Comparison of ENCODE assay signal across 8 mouse cellular contexts in the genomic region with DNA sequence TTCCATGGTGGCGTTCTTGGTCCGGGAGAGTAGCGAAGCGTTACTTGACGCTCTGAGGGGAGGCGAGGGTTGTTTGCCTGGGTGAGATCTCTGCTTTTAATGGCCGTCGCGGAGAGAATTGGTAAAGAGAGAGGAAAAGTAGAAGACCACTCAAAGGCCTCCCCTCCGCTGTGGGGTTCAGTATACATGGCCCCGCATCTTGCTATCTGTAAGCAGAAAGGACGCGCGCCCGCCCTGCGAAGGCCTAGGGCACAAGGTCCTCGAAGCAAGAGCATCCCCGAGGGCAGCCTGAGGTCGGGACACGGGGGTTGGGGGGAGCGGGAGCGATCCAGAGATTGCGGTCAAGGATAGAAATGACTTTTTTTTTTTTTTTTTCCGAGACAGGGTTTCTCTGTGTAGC. TPM values are rescaled to one million over a fixed set of nuclear protein-coding genes. Genes with fewer than 3 reads are reported as not detected.
DNase-seq lines count a peak whose midpoint lies in the region; ATAC-seq and TF ChIP-seq lines count a peak whose summit lies in the region.

No protein-coding gene starts in this region.

- no peak for TF ChIP-seq CTCF in E14TG2a.4 (conservative IDR thresholded peaks at IDR 0.05; ENCODE audit: low read length)

- peak overlapping the region; percentile 52 for H3K4me3 ChIP-seq in heart, embryonic 12.5 days
- peak overlapping the region; percentile 86 for H3K4me3 ChIP-seq in E14TG2a.4 (replicated peaks; ENCODE audit: low read length)
- H3K4me3 ChIP-seq in hindbrain, embryonic 16.5 days (ENCODE audit: low read length), result peak overlapping the region; percentile 77
- no peak overlapping the region for H3K4me3 ChIP-seq in midbrain, embryonic 11.5 days (ENCODE audit: low read depth, low read length)

- H3K36me3 ChIP-seq in heart, embryonic 12.5 days, result peaks cover 17% of the 10 kb centered on the region
- H3K36me3 ChIP-seq in E14TG2a.4 (ENCODE audit: insufficient read depth, low read length), result peaks cover 22% of the 10 kb centered on the region
- no peaks in the 10 kb centered on the region for H3K36me3 ChIP-seq in hindbrain, embryonic 16.5 days (ENCODE audit: control insufficient read depth, insufficient read depth, low read length)
- H3K36me3 ChIP-seq in midbrain, embryonic 11.5 days (ENCODE audit: control insufficient read depth, insufficient read depth, low read length), result peaks cover 9% of the 10 kb centered on the region

- DNase-seq in heart, postnatal 36 days, result no peak
- DNase-seq in cerebellum, adult 9-11 months, result peak; percentile 84
- DNase-seq in midbrain, embryonic 11.5 days (ENCODE audit: low spot score, missing footprints), result no peak
- DNase-seq in thymus, postnatal 14 days, result peak; percentile 53
- no peak for DNase-seq in frontal cortex, adult 2 months (ENCODE audit: extremely low spot score in 1 of 2, low spot score in 1 of 2)

- ATAC-seq in heart, embryonic 12.5 days (ENCODE audit: insufficient number of reproducible peaks, low FRiP score), result no peak
- no peak for ATAC-seq in hindbrain, embryonic 16.5 days
- ATAC-seq in midbrain, embryonic 11.5 days (ENCODE audit: low FRiP score), result no peak

- H3K4me2 ChIP-seq in heart, embryonic 12.5 days, result peak overlapping the region; percentile 93
- peak overlapping the region; percentile 63 for H3K4me2 ChIP-seq in hindbrain, embryonic 16.5 days (ENCODE audit: low read length)
- H3K4me2 ChIP-seq in midbrain, embryonic 11.5 days, result peak overlapping the region; percentile 64; the same call in 1 of the 2 replicates

- no peak overlapping the region for H3K9ac ChIP-seq in heart, embryonic 12.5 days
- H3K9ac ChIP-seq in hindbrain, embryonic 16.5 days (ENCODE audit: low read depth, low read length), result no peak overlapping the region; the same call in 1 of the 2 replicates
- no peak overlapping the region for H3K9ac ChIP-seq in midbrain, embryonic 11.5 days (ENCODE audit: low read length)

- intact Hi-C loops in heart, postnatal 36 days (cut with DNase I), result no loop called here

- peaks cover 3% of the 10 kb centered on the region for H3K27me3 ChIP-seq in heart, embryonic 12.5 days (replicated peaks)
- H3K27me3 ChIP-seq in E14TG2a.4 (ENCODE audit: insufficient read depth, low read length), result peaks cover 7% of the 10 kb centered on the region
- H3K27me3 ChIP-seq in hindbrain, embryonic 16.5 days (replicated peaks; ENCODE audit: control insufficient read depth, insufficient read depth, low read length), result no peaks in the 10 kb centered on the region
- peaks cover 2% of the 10 kb centered on the region; the same call in 1 of the 2 replicates for H3K27me3 ChIP-seq in midbrain, embryonic 11.5 days (ENCODE audit: control insufficient read depth, insufficient read depth, low read length)

- 63% methylated on average over 24 of the region's 24 CpGs for WGBS in heart, embryonic 12.5 days
- WGBS in hindbrain, embryonic 16.5 days, result 71% methylated on average over 24 of the region's 24 CpGs
- WGBS in midbrain, embryonic 11.5 days, result 72% methylated on average over 24 of the region's 24 CpGs

- no peaks in the 10 kb centered on the region for H3K9me3 ChIP-seq in heart, embryonic 12.5 days (replicated peaks)
- H3K9me3 ChIP-seq in E14TG2a.4 (ENCODE audit: low read length), result no peaks in the 10 kb centered on the region
- no peaks in the 10 kb centered on the region for H3K9me3 ChIP-seq in hindbrain, embryonic 16.5 days (ENCODE audit: control insufficient read depth, low read length)
- peaks cover 2% of the 10 kb centered on the region; the same call in 1 of the 2 replicates for H3K9me3 ChIP-seq in midbrain, embryonic 11.5 days (ENCODE audit: control insufficient read depth, low read length)

- H3K27ac ChIP-seq in heart, embryonic 12.5 days (ENCODE audit: poor library complexity, severe bottlenecking), result no peak overlapping the region
- H3K27ac ChIP-seq in hindbrain, embryonic 16.5 days (ENCODE audit: low read depth, low read length), result no peak overlapping the region
- H3K27ac ChIP-seq in midbrain, embryonic 11.5 days (ENCODE audit: low read depth, low read length), result no peak overlapping the region

- peaks cover 28% of the 10 kb centered on the region for H3K4me1 ChIP-seq in heart, embryonic 12.5 days (replicated peaks)
- H3K4me1 ChIP-seq in E14TG2a.4 (replicated peaks; ENCODE audit: low read depth, low read length), result peaks cover 32% of the 10 kb centered on the region
- H3K4me1 ChIP-seq in hindbrain, embryonic 16.5 days (ENCODE audit: control insufficient read depth, insufficient read depth, low read depth, low read length), result peaks cover 26% of the 10 kb centered on the region
- peaks cover 21% of the 10 kb centered on the region for H3K4me1 ChIP-seq in midbrain, embryonic 11.5 days (ENCODE audit: control insufficient read depth, insufficient read depth, low read length)

RNA-seq across cellular contexts. Expression of a gene that starts 0.6 kb away (rescaled TPM):
- 10.9 and 11.4 TPM in 2 replicates for polyA plus RNA-seq in heart, embryonic 12.5 days (2016; fragmentation: Nextera tagmentation; extraction: Ambion mirVana)
- total RNA-seq in heart, postnatal 36 days (2021), result under 1 TPM; 0.36 to 0.49 TPM
- 11.2 and 13.5 TPM in 2 replicates for polyA plus RNA-seq in hindbrain, embryonic 16.5 days (2015; fragmentation: Nextera tagmentation; extraction: Ambion mirVana)
- 11.4 and 14.8 TPM in 2 replicates for polyA plus RNA-seq in midbrain, embryonic 11.5 days (2014; fragmentation: Nextera tagmentation; extraction: Ambion mirVana)
- 14.1 and 15.3 TPM in 2 replicates for polyA plus RNA-seq in frontal cortex, adult 2 months (2012; rRNA removed)

RNA-seq across cellular contexts. Expression of a gene that starts 0.7 kb away (rescaled TPM):
- 8.8 and 11.0 TPM in 2 replicates for polyA plus RNA-seq in heart, embryonic 12.5 days (2016; fragmentation: Nextera tagmentation; extraction: Ambion mirVana)
- 10 to 100 TPM; 25.6 to 35.3 TPM for total RNA-seq in heart, postnatal 36 days (2021)
- 11.1 and 12.2 TPM in 2 replicates for polyA plus RNA-seq in hindbrain, embryonic 16.5 days (2015; fragmentation: Nextera tagmentation; extraction: Ambion mirVana)
- 11.4 and 11.5 TPM in 2 replicates for polyA plus RNA-seq in midbrain, embryonic 11.5 days (2014; fragmentation: Nextera tagmentation; extraction: Ambion mirVana)
- 39.1 and 42.6 TPM in 2 replicates for polyA plus RNA-seq in frontal cortex, adult 2 months (2012; rRNA removed)

RNA-seq across cellular contexts. Expression of a gene that starts 9.5 kb away (rescaled TPM):
- polyA plus RNA-seq in heart, embryonic 12.5 days (2016; fragmentation: Nextera tagmentation; extraction: Ambion mirVana), result 28.0 and 31.8 TPM in 2 replicates
- total RNA-seq in heart, postnatal 36 days (2021), result 10 to 100 TPM; 10.7 to 12.3 TPM
- 34.9 and 41.8 TPM in 2 replicates for polyA plus RNA-seq in hindbrain, embryonic 16.5 days (2015; fragmentation: Nextera tagmentation; extraction: Ambion mirVana)
- 73.3 and 83.1 TPM in 2 replicates for polyA plus RNA-seq in midbrain, embryonic 11.5 days (2014; fragmentation: Nextera tagmentation; extraction: Ambion mirVana)
- polyA plus RNA-seq in frontal cortex, adult 2 months (2012; rRNA removed), result 24.2 and 25.9 TPM in 2 replicates

RNA-seq across cellular contexts. Expression of a gene that starts 42.6 kb away (rescaled TPM):
- polyA plus RNA-seq in heart, embryonic 12.5 days (2016; fragmentation: Nextera tagmentation; extraction: Ambion mirVana), result 144 and 154 TPM in 2 replicates
- 100 to 1,000 TPM; 260 to 268 TPM for total RNA-seq in heart, postnatal 36 days (2021)
- 101 and 150 TPM in 2 replicates for polyA plus RNA-seq in hindbrain, embryonic 16.5 days (2015; fragmentation: Nextera tagmentation; extraction: Ambion mirVana)
- 47.0 and 62.9 TPM in 2 replicates for polyA plus RNA-seq in midbrain, embryonic 11.5 days (2014; fragmentation: Nextera tagmentation; extraction: Ambion mirVana)
- 273 and 360 TPM in 2 replicates for polyA plus RNA-seq in frontal cortex, adult 2 months (2012; rRNA removed)

RNA-seq across cellular contexts. Expression of a gene that starts 46.8 kb away (rescaled TPM):
- polyA plus RNA-seq in heart, embryonic 12.5 days (2016; fragmentation: Nextera tagmentation; extraction: Ambion mirVana), result 1.2 and 1.7 TPM in 2 replicates
- total RNA-seq in heart, postnatal 36 days (2021), result 1 to 10 TPM in 1 of 2 experiments, under 1 TPM in 1; 0.81 to 1.1 TPM
- 44.0 and 50.2 TPM in 2 replicates for polyA plus RNA-seq in hindbrain, embryonic 16.5 days (2015; fragmentation: Nextera tagmentation; extraction: Ambion mirVana)
- polyA plus RNA-seq in midbrain, embryonic 11.5 days (2014; fragmentation: Nextera tagmentation; extraction: Ambion mirVana), result 4.8 TPM in 2 replicates
- 55.0 and 60.9 TPM in 2 replicates for polyA plus RNA-seq in frontal cortex, adult 2 months (2012; rRNA removed)

Comparison
In these comparisons a context has a peak if more than half of its experiments do, and no peak if none do; other contexts are left out.
1. DNase-seq: peak in cerebellum, adult 9-11 months (single experiment) and thymus, postnatal 14 days (single experiment); none in heart, postnatal 36 days (0 of 2), midbrain, embryonic 11.5 days (single experiment) and frontal cortex, adult 2 months (0 of 2).
2. Peak in every context shown above with its lines, with median percentiles within 50 percentile points of each other: H3K4me2 ChIP-seq.